Mouse (Mus musculus): ENCODE measurements around the gene Wwtr1. TPM values are rescaled to one million over a fixed set of nuclear protein-coding genes. Genes with fewer than 3 reads are reported as not detected.

Gene Wwtr1
- polyA plus RNA-seq, 1 experiment from 2014 or later: 7.7 TPM

DNA sequence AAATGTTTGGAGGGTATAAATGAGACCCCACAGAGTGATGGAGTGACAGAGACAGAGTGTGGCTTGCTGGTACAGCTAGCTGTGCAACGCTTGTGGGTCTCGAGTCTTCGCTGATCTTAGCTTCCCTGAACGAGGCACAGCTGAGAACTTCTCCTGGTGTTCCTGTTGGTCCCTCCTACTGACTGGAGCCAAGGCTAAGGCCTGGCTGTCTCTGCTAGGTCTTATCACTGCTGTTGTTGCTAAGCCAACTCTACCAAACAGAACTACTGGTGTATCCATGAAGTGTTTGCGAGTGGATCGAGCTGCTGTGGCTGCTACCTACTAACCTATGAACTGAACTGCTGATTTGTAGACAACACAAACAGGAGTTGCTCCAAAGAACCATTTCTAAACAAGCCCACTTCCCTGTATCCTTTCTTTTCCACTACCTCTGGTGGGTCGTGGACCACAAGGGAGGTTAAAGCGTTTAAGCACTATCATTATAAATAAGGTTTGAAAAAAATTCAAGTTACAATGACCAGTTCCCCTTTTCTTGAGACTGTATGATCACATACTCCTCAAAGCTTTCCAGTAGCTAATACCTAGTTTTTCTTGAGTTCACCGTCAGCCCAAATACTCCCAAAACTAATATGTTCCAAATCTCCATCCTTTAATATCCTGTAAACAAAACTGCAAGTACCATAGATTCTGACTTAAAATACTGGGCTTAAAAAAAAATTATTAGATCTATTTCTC lies 42.6 kb downstream of the Wwtr1 start:
- Histone ChIP-seq H3K4me1 (replicated peaks) (peaks cover 4% of the 10 kb centered on the region; the same call in 1 of the 2 replicates), H3K27ac (replicated peaks) (no peak overlapping the region), H3K27me3 (no peaks in the 10 kb centered on the region), H3K4me3 (no peak overlapping the region), H3K36me3 (no peaks in the 10 kb centered on the region), H3K4me2 (no peak overlapping the region), H3K9me3 (no peaks in the 10 kb centered on the region), H3K9ac (no peak overlapping the region)
- ATAC-seq (ENCODE audit: low FRiP score, low read depth): no peak
- 94% methylated on average over 9 of the region's 9 CpGs for WGBS

DNA sequence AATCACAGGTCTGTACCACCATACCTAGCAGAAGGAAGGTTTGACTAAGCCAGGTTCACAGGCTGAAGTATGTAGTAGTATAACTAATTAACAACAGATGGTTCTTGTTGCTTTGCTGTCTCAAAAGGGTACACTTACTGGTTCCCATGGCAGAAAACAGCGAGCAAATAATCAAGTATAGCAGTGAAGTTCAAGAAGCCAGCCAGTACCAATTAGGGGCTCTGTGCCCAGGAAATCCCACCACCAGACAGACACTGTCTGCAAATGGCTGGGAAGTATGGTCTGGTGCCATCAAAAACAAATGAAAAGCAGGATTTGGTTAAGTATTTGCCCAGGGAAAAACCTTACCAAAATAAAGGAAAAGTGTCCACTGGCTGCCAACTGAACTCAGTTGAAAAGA lies 44.9 kb downstream of the Wwtr1 start:
- Histone ChIP-seq H3K4me3 (no peak overlapping the region), H3K4me2 (no peak overlapping the region), H3K27ac (replicated peaks) (no peak overlapping the region), H3K36me3 (no peaks in the 10 kb centered on the region), H3K27me3 (no peaks in the 10 kb centered on the region), H3K4me1 (replicated peaks) (peaks cover under 1% of the 10 kb centered on the region; the same call in 1 of the 2 replicates), H3K9ac (no peak overlapping the region), H3K9me3 (no peaks in the 10 kb centered on the region)
- 59% methylated on average over 1 of the region's 1 CpGs for WGBS
- no peak for ATAC-seq (ENCODE audit: low FRiP score, low read depth)

DNA sequence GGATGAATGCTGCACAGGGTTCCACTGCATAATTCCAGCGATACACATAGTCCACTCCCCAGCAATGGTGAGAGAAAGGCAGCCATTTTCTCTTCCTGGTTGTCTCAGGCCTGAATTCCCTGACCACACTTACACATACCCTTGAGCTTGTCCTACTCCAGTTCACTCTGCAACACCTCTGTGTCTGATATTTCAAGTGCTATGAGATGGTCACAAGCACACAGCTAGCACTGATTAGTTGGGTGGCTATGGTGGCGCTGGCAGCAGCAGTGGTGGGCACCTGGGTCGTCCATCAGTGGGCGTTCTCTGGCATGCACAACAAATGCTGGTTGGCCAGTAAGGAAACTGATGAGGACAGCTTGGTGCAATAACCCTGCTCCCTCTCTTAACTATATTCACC lies 45.5 kb downstream of the Wwtr1 start:
- 97% methylated on average over 4 of the region's 4 CpGs for whole genome bisulfite sequencing
- Histone ChIP-seq H3K36me3 (no peaks in the 10 kb centered on the region), H3K27ac (replicated peaks) (no peak overlapping the region), H3K27me3 (no peaks in the 10 kb centered on the region), H3K4me2 (no peak overlapping the region), H3K4me1 (replicated peaks) (no peaks in the 10 kb centered on the region), H3K9me3 (no peaks in the 10 kb centered on the region), H3K4me3 (no peak overlapping the region), H3K9ac (no peak overlapping the region)
- no peak for ATAC-seq (ENCODE audit: low FRiP score, low read depth)

DNA sequence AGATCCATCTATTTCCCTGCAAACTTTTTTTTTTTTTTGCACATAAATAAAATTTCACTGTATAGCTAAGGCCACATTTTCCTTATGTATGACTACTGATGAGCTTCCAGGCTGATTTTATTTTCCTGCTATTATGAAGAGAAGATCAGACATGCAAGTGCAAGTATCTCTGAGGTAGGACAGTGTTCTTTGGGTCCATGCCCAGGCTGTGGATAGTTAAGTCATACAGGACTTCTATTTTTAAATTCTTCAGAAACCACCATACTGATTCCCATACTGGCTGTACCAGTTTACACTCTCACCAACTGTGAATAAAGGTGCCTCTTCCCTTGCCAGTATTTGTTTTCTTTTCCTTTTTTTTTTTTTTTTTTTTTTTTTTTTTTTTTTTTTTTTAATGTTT lies 48.6 kb downstream of the Wwtr1 start:
- no peak overlapping the region for H3K27ac ChIP-seq (replicated peaks)
- no peaks in the 10 kb centered on the region for H3K36me3 ChIP-seq
- H3K4me1 ChIP-seq (replicated peaks): no peaks in the 10 kb centered on the region
- no peaks in the 10 kb centered on the region for H3K27me3 ChIP-seq
- H3K9ac ChIP-seq: no peak overlapping the region
- H3K9me3 ChIP-seq: no peaks in the 10 kb centered on the region
- H3K4me3 ChIP-seq: no peak overlapping the region
- ATAC-seq (ENCODE audit: low FRiP score, low read depth): no peak
- H3K4me2 ChIP-seq: no peak overlapping the region

DNA sequence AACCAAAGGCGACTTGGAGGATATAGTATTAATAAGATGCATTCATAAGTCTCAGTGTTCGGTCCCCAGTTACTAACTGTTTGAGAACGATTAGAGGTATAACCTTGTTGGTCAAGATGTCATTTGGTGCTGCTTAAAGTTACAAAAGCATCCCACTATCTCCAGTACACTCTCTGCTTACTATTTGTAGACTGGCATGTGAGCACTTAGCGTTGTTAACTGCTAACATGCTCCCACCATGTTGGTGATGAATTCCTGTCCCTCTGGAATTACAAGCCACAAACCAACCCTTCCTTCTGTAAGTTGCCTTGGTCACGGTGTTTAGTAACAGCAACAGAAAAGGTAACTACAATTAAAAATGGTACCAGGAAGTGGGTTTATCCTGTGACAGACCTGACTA lies 52.6 kb downstream of the Wwtr1 start:
- Histone ChIP-seq H3K9ac (no peak overlapping the region), H3K27ac (replicated peaks) (no peak overlapping the region), H3K4me1 (replicated peaks) (no peaks in the 10 kb centered on the region), H3K36me3 (no peaks in the 10 kb centered on the region), H3K9me3 (no peaks in the 10 kb centered on the region), H3K4me2 (no peak overlapping the region), H3K4me3 (no peak overlapping the region), H3K27me3 (no peaks in the 10 kb centered on the region)
- 97% methylated on average over 5 of the region's 5 CpGs for WGBS
- no peak for ATAC-seq (ENCODE audit: low FRiP score, low read depth)

DNA sequence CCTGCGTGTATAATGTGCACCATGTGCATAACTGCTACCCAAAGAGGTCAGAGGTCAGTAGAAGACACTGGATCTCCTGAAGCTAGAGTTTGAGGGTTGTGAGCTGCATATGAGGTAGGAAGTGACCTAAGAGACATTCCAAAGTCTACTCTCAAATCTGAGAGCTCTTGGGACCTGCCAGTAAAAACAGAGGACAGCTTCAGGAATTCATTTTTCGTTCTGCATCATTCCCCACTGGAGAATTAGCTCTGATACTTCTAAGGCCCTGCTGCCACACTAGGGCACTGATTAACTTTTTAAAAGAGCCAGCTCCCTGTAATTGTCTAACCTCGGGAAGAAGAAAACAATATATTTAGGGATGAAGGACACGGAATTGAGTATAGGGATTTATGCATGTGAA lies 53.8 kb downstream of the Wwtr1 start:
- H3K36me3 ChIP-seq: no peaks in the 10 kb centered on the region
- no peaks in the 10 kb centered on the region for H3K27me3 ChIP-seq
- H3K9ac ChIP-seq: no peak overlapping the region
- no peak overlapping the region for H3K4me3 ChIP-seq
- no peak overlapping the region for H3K4me2 ChIP-seq
- H3K27ac ChIP-seq (replicated peaks): no peak overlapping the region
- no peaks in the 10 kb centered on the region for H3K4me1 ChIP-seq (replicated peaks)
- WGBS: 90% methylated on average over 4 of the region's 4 CpGs
- ATAC-seq (ENCODE audit: low FRiP score, low read depth): no peak
- no peaks in the 10 kb centered on the region for H3K9me3 ChIP-seq

DNA sequence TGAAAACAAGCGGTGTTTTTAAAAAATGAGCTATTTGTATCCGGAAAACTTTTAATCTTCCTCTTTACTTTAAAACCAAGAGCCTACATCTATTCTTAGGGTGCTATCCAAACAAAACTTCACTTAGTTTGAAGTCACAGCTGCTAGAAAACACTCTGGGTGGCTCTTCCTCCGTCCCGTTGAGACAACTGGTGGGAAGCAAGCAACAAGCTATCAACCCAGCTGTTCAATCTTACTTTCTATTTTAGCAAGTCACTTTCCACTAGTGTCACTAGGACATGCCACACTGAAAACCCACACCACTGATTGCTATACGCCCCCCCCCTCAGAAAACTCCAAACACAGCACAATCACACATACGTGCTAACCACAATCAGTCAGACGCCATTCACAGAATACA lies 55.7 kb downstream of the Wwtr1 start:
- no peaks in the 10 kb centered on the region for H3K27me3 ChIP-seq
- no peak for ATAC-seq (ENCODE audit: low FRiP score, low read depth)
- no peaks in the 10 kb centered on the region for H3K9me3 ChIP-seq
- H3K9ac ChIP-seq: no peak overlapping the region
- H3K27ac ChIP-seq (replicated peaks): no peak overlapping the region
- no peaks in the 10 kb centered on the region for H3K36me3 ChIP-seq
- H3K4me2 ChIP-seq: no peak overlapping the region
- 91% methylated on average over 7 of the region's 7 CpGs for WGBS
- no peaks in the 10 kb centered on the region for H3K4me1 ChIP-seq (replicated peaks)
- no peak overlapping the region for H3K4me3 ChIP-seq

DNA sequence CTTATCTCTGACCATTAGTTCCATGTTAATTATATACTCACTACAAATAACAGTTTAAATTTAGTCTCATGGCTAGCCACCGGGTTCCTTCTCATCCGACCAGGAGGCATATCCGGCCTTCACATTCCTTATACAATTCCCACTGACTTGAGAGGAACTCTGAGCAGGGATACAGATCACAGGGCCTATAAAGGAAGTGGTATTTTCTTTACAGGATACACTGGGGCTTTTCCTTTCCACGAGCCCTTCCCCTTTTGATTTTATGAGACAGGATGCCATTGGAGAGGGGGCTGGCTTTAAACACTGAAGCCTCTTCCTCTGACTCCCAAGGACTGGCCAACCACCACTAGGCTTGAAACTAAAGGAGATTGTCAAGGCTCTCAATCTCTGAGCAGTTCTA lies 59.6 kb downstream of the Wwtr1 start:
- H3K27me3 ChIP-seq: no peaks in the 10 kb centered on the region
- no peaks in the 10 kb centered on the region; the same call in 1 of the 2 replicates for H3K4me1 ChIP-seq (replicated peaks)
- no peak overlapping the region for H3K4me3 ChIP-seq
- WGBS: 79% methylated on average over 4 of the region's 4 CpGs
- H3K27ac ChIP-seq (replicated peaks): no peak overlapping the region
- no peak for ATAC-seq (ENCODE audit: low FRiP score, low read depth)
- H3K9ac ChIP-seq: no peak overlapping the region
- H3K4me2 ChIP-seq: no peak overlapping the region
- no peaks in the 10 kb centered on the region for H3K9me3 ChIP-seq
- H3K36me3 ChIP-seq: no peaks in the 10 kb centered on the region

DNA sequence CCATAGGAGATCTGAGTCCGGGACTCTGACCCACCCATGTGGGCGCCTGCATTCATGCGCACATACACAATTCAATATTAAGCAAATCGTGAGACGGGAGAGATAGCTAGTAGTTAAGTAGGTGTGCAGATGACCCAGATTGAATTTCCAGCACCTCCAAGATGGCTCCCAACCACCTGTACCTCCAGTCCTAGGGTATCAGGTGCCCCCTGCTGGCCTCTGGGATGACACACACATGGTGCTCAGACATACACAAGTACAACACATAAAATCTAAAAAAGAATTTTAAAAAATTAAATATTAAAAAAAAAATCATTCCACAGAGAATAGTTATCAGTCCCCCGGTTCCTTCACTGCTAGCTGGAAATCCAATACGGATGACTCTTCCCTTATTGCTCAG lies 60.7 kb downstream of the Wwtr1 start:
- no peak overlapping the region for H3K4me3 ChIP-seq
- no peaks in the 10 kb centered on the region for H3K9me3 ChIP-seq
- H3K4me1 ChIP-seq (replicated peaks): no peaks in the 10 kb centered on the region; the same call in 1 of the 2 replicates
- ATAC-seq (ENCODE audit: low FRiP score, low read depth): no peak
- no peak overlapping the region for H3K9ac ChIP-seq
- 98% methylated on average over 7 of the region's 7 CpGs for WGBS
- no peaks in the 10 kb centered on the region for H3K27me3 ChIP-seq
- no peak overlapping the region for H3K27ac ChIP-seq (replicated peaks)
- H3K4me2 ChIP-seq: no peak overlapping the region
- H3K36me3 ChIP-seq: no peaks in the 10 kb centered on the region

DNA sequence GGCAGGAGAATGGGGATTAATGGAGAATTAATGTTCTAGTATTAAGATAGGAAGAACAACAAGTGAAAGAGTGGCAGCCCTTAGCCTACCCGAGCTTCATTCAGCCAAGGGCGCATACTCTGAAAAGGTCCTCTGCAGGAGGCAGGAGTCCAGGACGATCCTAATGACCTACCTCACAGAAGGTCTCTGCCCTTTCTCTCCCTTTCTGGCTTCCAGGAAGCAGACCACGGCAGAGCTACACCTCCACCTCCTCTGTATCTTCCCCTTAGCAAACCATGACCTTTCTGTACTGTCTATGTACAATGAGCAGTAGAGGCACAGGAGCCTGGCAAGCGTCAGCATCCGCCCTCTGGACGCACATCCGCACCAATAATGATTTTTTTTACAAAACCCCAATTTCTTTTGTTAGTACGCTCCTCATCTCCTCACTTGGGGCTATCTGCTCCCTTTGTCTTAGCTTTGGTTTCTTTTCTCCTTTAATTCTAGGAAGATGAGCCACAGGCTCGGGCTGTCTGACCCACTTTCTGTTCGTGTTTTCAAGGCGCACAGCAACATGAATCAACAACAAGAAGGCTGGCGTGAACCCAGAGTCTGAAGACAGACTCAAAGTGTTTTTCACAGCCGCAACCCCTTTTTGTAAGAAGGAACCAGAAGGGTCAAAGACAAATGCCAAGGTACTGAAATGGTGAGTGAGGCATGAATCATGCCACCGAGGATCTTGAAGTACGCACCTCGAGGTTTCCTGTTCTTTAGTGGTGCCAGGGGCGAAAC lies 63.7 kb downstream of the Wwtr1 start:
- WGBS: 63% methylated on average over 18 of the region's 18 CpGs
- Histone ChIP-seq H3K27me3 (no peaks in the 10 kb centered on the region), H3K4me3 (no peak overlapping the region), H3K9ac (no peak overlapping the region), H3K9me3 (no peaks in the 10 kb centered on the region), H3K27ac (replicated peaks) (no peak overlapping the region), H3K4me1 (replicated peaks) (no peaks in the 10 kb centered on the region; the same call in 1 of the 2 replicates), H3K4me2 (no peak overlapping the region), H3K36me3 (no peaks in the 10 kb centered on the region)
- ATAC-seq (ENCODE audit: low FRiP score, low read depth): no peak

DNA sequence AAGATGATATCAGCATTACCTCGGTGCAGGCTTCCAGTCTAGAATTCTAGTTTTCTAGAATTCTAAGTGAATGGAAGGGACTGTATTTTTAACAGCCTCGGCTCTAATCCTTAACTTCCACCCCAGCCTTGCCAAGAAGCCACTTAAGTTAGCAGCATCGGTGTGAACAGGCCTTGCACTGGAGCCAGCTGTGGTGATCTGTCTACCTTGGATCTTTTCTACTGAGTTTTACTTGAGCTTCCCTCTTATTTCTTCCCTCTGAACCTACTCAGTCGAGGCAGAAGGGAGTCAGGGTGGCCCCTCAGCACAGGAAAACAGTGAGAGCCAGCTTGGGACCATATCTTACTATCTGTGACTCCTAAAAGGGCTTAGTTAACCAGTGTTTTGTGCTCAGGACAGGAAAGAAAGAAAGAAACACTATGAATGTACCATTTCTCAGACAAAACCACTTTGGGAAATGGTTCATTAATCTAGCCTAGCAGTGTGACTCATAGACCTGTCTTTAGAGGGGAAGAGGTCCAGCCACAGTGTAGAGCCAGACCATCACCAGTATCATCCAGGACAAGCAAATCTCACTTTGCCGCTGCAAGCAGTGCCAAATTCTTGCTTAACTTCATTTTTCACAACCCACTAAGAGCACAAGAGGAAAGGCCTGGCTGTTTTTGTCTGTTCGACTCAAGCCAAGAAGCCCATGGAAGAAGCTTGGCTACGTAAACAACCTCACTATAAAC lies 65.6 kb downstream of the Wwtr1 start:
- H3K4me3 ChIP-seq: no peak overlapping the region
- H3K4me1 ChIP-seq (replicated peaks): no peaks in the 10 kb centered on the region; the same call in 1 of the 2 replicates
- H3K9me3 ChIP-seq: no peaks in the 10 kb centered on the region
- no peak overlapping the region for H3K4me2 ChIP-seq
- no peaks in the 10 kb centered on the region for H3K27me3 ChIP-seq
- ATAC-seq (ENCODE audit: low FRiP score, low read depth): no peak
- H3K27ac ChIP-seq (replicated peaks): no peak overlapping the region
- no peak overlapping the region for H3K9ac ChIP-seq
- WGBS: 88% methylated on average over 7 of the region's 7 CpGs
- H3K36me3 ChIP-seq: no peaks in the 10 kb centered on the region

DNA sequence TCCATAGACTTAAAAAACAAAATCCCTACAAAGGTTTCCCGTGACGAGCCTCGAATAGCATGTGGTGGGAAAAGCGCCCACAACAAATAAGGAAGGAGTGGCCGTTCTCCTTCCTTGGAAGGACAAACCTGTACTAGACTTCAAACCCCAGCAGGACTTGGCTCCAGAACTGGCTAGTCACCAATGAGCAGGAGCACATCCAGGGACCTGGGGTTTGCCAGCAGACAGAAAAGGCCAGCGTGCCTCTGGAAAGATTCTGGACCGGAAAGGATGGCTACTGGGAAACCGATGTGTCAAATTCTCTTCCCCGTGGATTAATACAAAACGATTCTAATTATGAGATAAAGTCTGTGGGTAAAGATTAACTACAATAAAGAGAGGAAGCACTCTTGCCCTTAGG lies 69.7 kb downstream of the Wwtr1 start:
- H3K27me3 ChIP-seq: no peaks in the 10 kb centered on the region
- no peak overlapping the region for H3K4me3 ChIP-seq
- no peak overlapping the region for H3K9ac ChIP-seq
- no peak overlapping the region for H3K4me2 ChIP-seq
- no peaks in the 10 kb centered on the region for H3K4me1 ChIP-seq (replicated peaks)
- no peak for ATAC-seq (ENCODE audit: low FRiP score, low read depth)
- H3K27ac ChIP-seq (replicated peaks): no peak overlapping the region
- no peaks in the 10 kb centered on the region for H3K9me3 ChIP-seq
- H3K36me3 ChIP-seq: no peaks in the 10 kb centered on the region
- WGBS: 82% methylated on average over 10 of the region's 10 CpGs
